Mouse (Mus musculus) thymus, postnatal 14 days (tissue): ENCODE measurements around the gene Methig1.
"Not testable (repeated sequence)": the region's sequence is repeated elsewhere in the genome, so short reads cannot be mapped to it uniquely, and the experiment has no call there.

Experiments
- DNase-seq: peaks from one replicate; pipeline ENCODE4 v3.0.0; 2021

The Methig1 gene

DNA sequence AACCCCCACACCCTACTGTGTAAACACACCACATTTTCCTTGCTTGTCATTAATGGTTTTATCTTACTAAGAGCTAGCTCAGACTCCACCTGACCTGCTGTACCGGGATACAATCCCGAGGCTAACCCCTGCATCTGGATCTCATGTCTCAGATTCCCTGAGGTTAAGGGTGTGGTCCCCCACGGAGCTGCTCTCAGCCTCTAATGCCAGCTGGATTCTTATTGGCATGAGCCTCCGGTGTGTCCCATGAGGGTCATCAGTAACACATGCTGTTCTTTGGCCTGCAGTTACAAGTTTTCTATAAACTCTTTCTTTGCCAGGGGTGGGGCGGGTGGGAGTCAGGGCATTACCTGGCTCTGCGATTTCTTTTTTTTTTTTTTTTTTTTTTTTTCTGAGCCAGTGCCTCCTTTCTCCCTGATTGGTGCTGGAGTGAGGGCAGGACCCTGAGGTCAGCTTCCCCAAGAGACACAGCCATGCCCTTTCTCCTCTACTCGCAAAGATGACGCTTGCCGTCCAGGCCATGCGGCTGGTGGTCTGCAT, at the start of gene Methig1, which contains the start of gene Mettl7a2:
Gene Methig1 (plus strand): TSS at position 439 of the 540 bp plus-strand sequence.
Gene Mettl7a2 (plus strand): TSS at position 490 of the 540 bp plus-strand sequence.
- DNase-seq = no peak

DNA sequence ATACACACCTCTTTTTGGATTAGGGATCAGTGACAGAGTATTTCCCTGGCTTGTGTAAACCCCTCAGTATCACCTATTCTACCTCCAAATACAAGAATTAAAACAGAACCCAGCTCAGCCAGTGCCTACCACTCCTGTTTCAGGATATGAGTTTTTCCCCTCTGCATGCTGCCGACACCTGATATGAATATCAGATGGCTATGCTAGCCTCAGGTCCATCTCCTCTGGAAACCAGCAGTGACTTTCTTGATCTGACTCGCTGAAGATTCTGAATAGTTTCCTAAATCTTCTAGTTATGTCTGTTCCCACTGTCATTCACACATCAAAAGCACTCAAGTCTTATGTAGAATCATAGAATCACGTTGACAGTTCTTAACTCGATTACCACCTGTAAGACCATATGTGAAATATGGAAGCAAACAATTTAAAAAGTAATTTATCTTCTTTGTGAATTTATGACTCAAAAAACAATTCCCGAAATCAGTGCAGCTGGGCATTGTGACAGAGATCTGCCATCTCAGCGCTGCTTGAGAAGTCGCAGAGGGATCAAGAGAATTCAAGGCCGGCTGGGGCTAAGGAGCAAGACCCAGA, 49.4 kb upstream of the Methig1 start:
- DNase-seq = no peak

- DNase-seq = peak; percentile 70
These were observed 48.6 kb upstream of the Methig1 start, which contains the start of gene Mettl7a1 for GRCm38 (mm10) chr15:100304019-100304991. Gene Mettl7a1, plus strand, starts transcription at chr15:100304140.

- no peak for DNase-seq
These were observed 46.7 kb upstream of the Methig1 start for GRCm38 (mm10) chr15:100306201-100306600.

DNA sequence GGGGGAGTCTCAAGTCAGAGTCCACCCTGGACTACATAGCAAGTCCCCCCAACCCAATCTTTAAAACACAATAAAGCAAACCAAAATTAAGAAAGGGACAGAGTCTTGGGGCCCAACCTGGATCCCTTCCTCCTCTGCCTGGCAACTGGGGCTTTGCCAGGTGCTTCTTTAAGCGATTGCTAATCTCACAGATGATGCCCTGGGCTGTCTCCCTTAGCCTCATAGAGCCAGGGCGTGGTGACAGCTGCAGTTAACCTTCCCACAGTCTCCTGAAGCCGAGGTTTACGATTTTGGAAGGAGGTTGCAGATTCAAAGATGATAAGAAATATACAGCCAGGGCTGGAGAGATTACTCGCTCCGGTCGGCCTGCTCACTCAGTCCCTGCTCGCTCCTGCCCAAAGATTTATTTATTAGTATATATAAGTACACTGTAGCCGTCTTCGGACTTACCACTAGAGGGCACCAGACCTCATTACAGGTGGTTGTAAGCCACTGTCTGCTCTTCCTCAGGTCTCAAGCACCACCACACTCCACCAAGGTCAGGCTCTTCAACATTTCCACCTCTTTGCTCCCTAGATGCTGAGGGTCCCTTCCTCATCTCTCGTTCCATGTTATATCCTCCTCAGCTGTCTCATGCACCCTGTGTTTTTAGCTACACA, 45.4 kb upstream of the Methig1 start:
- peak; percentile 52 for DNase-seq

GRCm38 (mm10) chr15:100312346-100312745, 40.6 kb upstream of the Methig1 start:
- no peak for DNase-seq

DNA sequence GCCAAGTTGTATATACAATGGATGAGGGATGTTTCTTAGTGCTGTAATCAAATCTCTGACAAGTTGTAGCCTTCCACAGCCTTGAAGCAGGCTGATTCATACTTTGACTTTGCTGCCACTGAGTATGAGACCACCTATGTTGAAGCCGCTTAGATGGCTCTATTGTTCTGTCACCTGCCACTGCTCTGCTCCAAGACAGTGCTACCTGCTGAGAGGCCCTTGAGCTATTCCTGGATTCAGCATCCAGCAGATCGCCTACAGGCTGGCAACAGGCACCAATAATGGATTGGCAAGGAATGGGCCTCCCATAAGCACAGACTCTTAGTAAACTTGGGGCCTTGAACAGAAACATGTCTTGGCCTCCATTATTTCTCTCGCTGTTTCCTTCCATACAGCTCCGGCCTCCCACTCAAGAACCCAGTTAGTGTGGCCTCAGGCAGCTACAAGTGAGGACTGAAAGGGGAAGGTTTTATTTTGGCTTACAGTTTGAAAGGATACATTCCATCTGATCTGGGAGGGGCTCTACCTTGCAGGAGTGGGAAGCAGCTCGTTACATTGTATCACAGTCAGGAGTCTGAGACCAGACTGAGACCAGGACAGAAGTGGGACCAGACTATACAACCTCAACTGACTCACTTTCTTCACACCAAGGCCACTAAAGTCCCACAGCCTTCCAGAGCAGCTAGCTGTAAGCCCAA, 38.4 kb upstream of the Methig1 start:
- no peak for DNase-seq

DNA sequence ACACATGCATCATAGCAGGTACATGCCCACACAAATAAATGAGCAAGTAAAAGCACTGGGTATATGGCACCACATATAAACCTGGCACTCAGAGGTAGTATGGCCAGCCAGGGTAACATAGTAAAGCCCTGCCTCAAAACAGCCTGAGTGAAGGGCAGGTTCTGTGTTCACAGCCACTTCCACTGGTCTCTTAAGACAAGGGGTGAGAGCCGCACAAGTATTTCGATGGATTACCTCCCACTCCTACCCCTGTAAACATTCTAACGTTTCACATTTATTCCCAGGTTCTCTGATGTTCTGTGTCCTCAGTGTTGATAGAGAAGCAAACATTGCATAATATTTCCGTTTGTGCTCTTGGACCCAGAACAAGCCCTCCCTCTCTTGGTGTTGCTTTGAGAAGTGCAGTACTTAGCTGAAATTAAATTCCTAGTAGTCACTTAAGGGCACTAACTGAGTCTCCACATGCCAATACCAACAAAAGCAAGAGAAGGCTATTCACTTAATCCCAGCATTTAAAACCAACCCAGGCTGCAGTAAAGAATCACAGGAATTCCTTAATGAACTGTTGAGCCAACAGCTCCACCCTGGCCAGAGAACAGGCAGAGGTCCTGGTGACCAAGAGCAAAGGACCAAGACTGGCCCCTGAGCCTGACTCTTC, 34.8 kb upstream of the Methig1 start:
- not testable (repeated sequence) for DNase-seq

DNA sequence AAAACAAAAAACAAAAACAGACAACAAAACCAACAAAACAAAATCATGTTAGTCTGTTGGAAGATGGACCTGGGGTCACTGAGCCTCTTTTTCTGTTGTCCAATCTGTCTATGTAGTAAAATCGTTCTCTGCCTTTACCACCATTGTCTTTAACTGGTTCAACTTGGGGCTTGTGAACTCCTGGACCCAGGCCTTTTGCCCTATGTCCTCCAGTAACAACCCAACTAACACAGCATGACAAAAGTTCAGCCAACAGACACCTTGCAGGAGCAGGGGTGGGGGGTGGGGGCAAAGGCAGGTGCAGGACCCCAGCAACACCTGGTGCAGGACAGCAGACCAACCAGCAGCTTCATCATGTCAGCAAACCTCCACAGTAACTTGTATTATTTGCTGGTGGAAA, 33.1 kb upstream of the Methig1 start:
- no peak for DNase-seq

GRCm38 (mm10) chr15:100320295-100320905, 32.5 kb upstream of the Methig1 start:
- DNase-seq = no peak

- no peak for DNase-seq
These were observed 31.8 kb upstream of the Methig1 start for GRCm38 (mm10) chr15:100321134-100321533.

GRCm38 (mm10) chr15:100324021-100324591, 28.8 kb upstream of the Methig1 start:
- no peak for DNase-seq

GRCm38 (mm10) chr15:100325235-100325634, 27.7 kb upstream of the Methig1 start:
- no peak for DNase-seq

- DNase-seq = not testable (repeated sequence)
These were observed 24.9 kb upstream of the Methig1 start for GRCm38 (mm10) chr15:100328089-100328488.

DNA sequence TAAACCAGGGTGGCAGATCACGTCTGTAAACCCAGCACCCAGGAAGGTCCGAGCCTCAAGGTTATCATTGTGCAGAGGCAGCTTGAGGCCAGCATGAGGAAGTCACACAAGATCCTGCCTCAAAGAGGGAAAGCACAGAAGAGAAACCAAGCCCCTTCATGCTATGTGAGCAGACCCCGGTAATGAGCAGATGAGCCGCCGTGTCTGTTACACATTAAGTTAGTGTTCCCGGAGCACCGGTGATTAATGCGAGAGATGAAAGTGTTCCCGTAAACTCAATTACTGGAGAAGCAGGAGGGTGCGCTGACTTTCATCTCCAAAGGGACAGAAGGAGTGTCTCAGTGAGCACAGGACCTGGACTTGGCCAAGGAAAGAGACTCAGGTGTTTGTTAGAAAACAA, 23.6 kb upstream of the Methig1 start:
- DNase-seq = not testable (repeated sequence)

- no peak for DNase-seq
These were observed 22.2 kb upstream of the Methig1 start for GRCm38 (mm10) chr15:100330739-100331138.

DNA sequence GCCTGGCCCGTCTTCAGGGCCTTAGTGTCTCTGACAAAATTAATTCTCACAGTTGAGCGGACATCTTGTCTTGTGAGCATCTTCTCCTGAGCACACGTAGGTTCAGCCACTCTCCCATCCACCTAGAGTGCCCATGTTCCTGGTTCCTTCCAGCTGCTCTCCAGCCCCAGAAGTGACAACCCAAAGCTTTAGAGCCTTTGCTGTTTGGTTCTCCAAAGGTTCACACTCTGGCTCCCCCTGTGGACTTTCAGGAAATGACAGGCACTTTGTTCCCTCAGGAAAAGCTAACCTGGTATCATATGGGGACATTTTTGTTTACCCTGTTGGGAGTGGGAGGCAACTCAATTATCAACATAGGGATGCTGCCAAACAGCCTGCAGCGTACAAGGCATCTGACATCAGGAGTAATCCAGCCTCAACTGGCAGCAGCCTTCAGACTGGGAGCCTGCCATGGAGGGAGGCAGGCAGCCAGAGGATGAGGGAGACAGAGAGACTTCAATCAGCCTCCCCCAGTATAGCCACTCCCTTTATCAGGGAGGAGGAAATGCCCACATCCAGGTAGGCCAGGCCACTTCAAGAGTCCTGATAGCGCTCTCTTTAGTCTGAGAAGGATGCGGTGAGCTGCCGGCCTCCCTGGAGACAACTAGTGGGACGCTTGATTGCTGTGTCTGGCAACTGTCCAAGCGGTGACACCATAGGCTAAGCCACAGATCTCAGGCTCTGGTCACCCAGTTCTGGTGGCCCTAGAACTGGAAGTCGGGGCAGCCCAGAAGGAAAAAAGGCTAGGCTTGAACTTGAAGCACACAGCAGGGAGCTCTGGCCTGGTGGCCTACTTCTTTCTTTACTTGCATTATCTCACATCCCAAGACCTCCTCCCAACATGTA, 20.6 kb upstream of the Methig1 start:
- DNase-seq = not testable (repeated sequence)

DNA sequence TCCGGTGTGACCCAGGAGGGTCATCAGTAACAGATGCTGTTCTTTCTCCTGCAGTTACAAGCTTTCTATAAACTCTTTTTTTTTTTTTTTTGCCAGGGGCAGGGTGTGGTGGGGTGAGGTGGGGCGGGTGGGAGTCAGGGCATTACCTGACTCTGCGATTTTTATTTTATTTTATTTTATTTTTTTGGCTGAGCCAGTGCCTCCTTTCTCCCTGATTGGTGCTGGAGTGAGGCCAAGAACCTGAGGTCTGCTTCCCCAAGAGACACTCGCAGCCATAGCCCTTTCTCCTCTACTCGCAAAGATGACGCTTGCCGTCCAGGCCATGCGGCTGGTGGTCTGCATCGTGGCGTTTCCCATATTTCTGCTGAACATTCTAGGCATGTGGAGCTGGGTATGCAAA, 18.3 kb upstream of the Methig1 start, which contains the start of gene Mettl7a3:
Gene Mettl7a3 (plus strand): TSS at position 301 of the 400 bp plus-strand sequence.
- no peak for DNase-seq

- not testable (repeated sequence) for DNase-seq
These were observed 15.6 kb upstream of the Methig1 start for GRCm38 (mm10) chr15:100337328-100337727.

DNA sequence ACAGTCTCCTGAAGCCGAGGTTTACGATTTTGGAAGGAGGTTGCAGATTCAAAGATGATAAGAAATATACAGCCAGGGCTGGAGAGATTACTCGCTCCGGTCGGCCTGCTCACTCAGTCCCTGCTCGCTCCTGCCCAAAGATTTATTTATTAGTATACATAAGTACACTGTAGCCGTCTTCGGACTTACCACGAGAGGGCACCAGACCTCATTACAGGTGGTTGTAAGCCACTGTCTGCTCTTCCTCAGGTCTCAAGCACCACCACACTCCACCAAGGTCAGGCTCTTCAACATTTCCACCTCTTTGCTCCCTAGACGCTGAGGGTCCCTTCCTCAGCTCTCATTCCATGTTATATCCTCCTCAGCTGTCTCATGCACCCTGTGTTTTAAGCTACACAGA, 15.1 kb upstream of the Methig1 start:
- DNase-seq = peak; percentile 80
